Mouse (Mus musculus) kidney, adult 8-10 months (tissue): ENCODE measurements around the gene Ifna12.
"Not testable (repeated sequence)": the region's sequence is repeated elsewhere in the genome, so short reads cannot be mapped to it uniquely, and the experiment has no call there.

Source experiments
- DNase-seq, 2 experiments: peaks; one replicate each; pipeline ENCODE4 v3.0.0; 2022

The Ifna12 gene

GRCm38 (mm10) chr4:88603276-88603675, at the start of gene Ifna12:
Gene Ifna12 (minus strand): TSS chr4:88603376.
- DNase-seq: no peak

GRCm38 (mm10) chr4:88644359-88644758, 41.2 kb upstream of the Ifna12 start, which contains the start of gene Ifna13:
Gene Ifna13 (minus strand): TSS chr4:88644459.
- no peak for DNase-seq

GRCm38 (mm10) chr4:88642526-88642925, 39.4 kb upstream of the Ifna12 start:
- no peak for DNase-seq

- DNase-seq: peak; percentile 77 to 92
Measured at GRCm38 (mm10) chr4:88641077-88641831, 38.1 kb upstream of the Ifna12 start.

GRCm38 (mm10) chr4:88640704-88641076, 37.5 kb upstream of the Ifna12 start:
- DNase-seq: no peak

- DNase-seq: no peak
Measured at GRCm38 (mm10) chr4:88634311-88634710, 31.1 kb upstream of the Ifna12 start, which contains the start of gene C87499. Gene C87499 (minus strand): TSS chr4:88634411.

- DNase-seq: no peak
Measured at GRCm38 (mm10) chr4:88592285-88592684, 10.9 kb downstream of the Ifna12 start, which contains the start of gene Ifna9. Gene Ifna9 (minus strand): TSS chr4:88592385.

GRCm38 (mm10) chr4:88571698-88572097, 31.5 kb downstream of the Ifna12 start, which contains the start of gene Ifna14:
Gene Ifna14 (minus strand): TSS chr4:88571798.
- no peak for DNase-seq

- DNase-seq: no peak
Measured at GRCm38 (mm10) chr4:88561791-88562190, 41.4 kb downstream of the Ifna12 start.

GRCm38 (mm10) chr4:88558145-88558544, 45.0 kb downstream of the Ifna12 start, which contains the start of gene Ifna15:
Gene Ifna15 (minus strand): TSS chr4:88558245.
- not testable (repeated sequence) for DNase-seq
